Mouse (Mus musculus): Measurements from ENCODE around the gene Ddx59. TPM values are rescaled to one million over a fixed set of nuclear protein-coding genes. Genes with fewer than 3 reads are reported as not detected.

Ddx59 gene
- total RNA-seq, 2 experiments from 2014 or later: 16.0 to 16.7 TPM

DNA sequence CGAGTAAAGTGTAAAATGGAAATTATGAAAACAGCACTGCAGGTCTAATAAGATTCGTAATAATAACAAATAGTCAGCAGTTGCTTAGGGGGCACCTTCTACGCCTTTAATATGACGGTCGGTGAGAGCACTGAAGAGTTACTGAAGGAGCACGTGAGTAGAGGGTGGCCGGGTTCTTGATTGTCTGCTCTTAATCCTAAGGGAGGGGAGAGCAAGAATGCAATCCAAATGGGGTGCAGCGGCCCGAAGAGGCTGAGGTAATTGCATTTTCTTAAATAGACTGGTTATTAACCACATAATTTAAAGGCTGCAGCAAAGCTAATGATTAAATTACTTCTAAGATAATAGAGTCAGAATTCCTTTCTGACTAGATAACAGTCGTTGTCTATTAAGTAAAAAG is 31.9 kb downstream of the Ddx59 start:
- DNase-seq (ENCODE audit: low spot score in 2 of 2): no peak

DNA sequence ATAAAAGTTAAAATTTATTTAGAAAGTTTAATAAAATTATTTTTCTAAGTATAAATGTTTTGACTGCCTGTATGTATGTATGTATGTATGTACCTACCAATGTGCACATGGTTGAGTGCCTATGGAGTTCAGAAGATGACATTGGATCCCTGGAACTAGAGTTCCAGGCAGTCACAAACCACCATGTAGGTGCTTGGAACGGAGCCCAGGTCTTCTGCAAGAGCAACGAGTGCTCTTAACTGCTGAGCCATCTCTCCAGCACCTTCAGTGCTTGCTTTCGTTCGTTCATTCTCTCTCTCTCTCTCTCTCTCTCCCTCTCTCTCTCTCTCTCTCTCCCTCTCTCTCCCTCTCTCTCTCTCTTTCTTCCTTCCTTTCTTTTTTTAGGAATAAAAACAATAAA is 32.3 kb downstream of the Ddx59 start:
- DNase-seq (ENCODE audit: low spot score in 2 of 2): no peak

DNA sequence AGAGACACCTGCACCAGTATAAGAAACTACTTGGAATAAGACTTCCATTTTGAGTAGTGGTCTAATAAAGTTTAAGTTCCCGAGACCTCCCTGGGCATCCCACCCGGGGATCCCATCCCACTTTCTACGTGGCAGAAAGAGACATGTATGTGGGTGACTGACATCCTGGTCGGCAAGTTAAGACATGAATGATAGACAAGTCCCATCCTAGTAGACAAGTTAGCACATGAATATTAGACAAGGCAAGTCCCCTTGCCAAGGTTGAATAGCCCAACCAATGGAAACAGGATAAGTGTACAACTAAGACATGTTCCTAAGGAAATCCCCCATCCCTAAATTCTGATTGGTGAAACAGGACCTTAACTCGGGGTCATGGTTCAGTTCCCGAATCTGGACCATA is 34.5 kb downstream of the Ddx59 start:
- DNase-seq (ENCODE audit: low spot score in 2 of 2): no peak

DNA sequence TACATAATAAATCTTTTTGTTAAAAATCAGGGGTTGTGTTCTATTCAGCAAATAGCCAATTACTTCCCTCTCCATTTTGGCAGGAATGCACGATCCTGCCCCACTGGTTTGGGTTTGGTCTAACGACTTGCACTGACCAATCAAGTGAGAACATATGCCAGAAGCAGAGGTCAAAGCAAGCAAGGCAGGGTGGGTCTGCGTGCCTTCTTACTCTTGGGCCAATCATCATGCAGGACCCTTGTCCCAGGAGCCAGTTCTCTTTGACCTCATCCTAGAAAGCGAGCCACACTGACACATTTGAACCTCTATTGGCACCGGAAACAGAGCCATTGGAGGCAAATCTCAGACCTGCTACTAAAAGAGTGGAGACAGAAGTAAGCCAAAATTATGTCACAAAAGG is 35.1 kb downstream of the Ddx59 start:
- DNase-seq (ENCODE audit: low spot score in 2 of 2): no peak

DNA sequence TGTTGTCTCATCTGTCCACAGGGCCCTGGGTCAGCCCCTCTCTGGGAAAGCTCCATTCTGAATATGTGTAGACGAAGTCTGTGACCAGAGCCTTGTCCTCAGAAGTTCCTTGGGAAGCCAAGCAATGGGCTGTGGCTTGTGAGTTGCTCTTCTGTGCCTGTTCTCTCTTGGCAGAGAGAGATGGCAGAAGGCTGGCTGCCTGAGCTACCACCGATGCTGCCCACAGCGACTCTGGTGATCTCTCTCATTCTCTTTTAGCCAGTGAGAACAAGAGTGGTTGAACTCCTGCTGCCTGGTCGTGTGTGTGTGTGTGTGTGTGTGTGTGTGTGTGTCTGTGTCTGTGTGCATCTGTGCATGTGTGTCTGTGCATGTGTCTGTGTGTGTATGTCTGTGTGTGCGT is 37.4 kb downstream of the Ddx59 start:
- DNase-seq (ENCODE audit: low spot score in 2 of 2): no peak

DNA sequence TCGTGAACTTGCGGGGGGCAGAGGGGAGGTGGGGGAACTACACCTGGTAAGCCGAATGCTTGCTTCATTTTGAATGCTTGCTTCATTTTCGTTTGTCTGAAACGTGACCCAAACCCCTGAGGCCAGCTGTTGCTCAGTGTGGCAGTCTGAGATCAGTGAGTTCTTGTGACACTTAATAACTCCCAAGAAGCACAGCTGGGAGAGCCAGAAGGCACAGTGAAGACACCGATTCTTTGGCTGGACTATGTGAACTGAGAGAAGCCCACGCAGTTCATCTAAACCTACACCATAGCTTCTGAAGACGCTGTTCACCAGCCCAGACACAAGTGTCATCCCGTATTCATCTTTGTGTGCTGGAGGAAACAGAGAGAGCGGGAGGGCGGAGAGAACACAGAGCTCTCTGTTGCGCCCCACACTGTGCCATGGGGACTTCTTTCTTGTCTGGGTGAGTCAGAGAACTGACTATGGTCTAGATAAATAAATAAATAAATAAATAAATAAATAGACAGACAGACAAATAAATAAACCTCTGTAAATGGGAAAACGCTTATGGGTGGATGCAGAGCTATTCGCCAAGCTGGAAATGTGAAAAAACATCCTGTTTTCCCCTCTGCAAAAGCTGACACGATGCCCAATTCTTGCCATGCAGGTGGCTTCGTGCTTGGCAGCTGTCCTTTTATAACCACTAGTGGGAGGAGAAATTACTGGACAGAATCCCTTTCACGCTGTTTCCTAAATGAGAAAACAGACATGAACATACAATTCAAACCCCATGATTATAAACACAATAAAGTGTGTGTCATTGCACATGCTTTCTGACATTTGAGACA is 40.9 kb downstream of the Ddx59 start:
- DNase-seq (ENCODE audit: low spot score in 2 of 2): no peak

DNA sequence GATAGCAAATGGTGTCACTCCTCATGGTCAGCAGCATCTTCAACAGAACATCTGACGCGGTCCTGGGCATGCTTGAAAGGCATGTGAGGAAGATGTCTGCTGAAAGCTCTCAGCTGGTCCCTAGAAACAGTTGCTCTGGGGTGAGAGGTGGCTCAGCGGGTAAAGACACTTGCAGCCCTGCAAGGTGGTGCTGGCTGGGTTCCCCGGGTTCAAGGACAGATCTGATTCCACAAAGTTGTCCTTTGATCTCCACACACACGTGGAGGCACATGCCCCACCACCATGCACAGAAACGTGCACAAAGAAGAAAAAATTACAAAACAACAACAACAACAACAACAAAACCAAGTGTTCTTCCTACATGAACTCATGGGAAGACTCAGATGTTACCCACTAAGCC is 41.7 kb downstream of the Ddx59 start:
- DNase-seq (ENCODE audit: low spot score in 2 of 2): no peak

DNA sequence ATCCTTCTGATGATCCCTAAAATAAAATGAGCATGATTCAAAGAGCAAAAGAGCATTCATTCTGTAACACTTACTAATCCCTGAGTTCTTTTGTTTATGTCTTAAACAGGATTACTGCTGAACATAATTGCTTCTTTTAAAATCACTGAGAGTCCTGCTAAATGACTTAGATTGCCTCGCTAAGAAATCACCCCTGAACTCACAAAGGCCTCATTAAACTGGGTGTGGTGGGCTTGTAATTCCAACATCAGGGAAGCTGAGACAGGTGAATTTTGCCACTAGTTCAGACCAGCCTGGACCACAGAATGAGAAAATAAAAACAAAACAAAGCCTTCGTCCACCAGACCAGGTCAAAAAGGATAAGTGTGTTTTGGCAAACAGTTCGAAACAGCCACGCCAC is 42.3 kb downstream of the Ddx59 start:
- DNase-seq (ENCODE audit: low spot score in 2 of 2): no peak

DNA sequence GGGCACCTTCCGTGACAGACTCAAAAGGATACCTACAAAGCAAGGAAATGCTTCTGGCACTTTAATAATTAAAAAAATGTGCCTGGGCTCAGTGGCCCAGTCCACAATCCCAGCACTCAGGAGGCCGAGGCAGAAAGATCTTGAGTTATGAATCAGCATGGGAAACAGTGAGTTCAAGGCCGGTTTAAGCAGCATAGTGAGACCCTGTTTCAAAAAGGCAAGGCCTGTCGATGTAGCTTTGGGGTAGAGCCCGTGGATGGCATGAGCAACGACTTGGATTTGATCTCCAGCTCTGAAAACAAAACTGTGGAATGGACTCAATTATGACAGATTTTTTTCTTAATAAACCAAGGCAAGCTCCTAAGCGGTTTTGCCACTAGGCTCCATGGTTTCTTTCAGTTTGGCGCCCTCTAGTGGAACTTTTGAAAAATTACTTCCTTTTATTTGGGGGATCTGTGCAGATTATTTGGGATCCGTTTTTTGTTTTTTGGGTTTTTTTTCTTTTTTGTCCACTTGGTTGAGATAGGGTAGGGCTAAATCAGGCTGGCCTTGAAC is 43.7 kb downstream of the Ddx59 start:
- DNase-seq (ENCODE audit: low spot score in 2 of 2): no peak

DNA sequence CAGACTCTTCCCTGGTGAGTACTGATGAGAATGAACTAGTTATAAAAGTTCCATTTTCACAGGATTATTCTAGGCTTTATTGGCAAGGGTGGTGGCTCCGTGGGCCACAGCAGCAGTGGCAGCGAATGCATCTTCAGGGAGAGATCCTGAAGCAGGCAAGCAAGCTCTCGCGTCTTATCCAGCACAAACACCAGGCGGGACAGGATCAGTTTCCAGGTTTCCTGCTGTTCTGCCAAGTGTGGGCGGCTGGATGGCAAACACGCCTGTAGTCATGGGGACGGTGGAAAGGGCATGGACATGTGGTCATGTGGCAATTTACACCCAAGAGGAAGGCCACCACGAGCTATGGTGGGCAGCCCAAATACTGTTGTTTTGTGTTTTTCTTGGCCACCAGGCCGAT is 47.4 kb downstream of the Ddx59 start:
- DNase-seq (ENCODE audit: low spot score in 2 of 2): no peak

DNA sequence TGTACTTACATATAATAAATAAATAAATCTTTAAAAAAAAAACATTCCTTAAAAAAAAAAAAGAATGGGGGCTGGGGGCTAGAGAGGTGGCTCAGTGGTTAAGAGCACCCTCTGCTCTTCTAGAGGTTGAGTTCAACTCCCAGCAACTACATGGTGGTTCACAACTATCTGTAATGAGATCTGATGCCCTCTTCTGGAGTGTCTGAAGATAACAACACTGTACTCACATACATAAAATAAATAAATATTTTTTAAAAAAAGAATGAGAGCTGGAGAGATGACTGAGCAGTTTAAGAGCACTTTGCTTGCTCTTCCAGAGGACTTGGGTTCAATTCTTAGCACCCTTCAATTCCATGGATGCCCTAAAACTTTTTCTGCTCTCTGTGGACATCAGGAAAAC is 50.1 kb downstream of the Ddx59 start:
- DNase-seq (ENCODE audit: low spot score in 2 of 2): no peak

DNA sequence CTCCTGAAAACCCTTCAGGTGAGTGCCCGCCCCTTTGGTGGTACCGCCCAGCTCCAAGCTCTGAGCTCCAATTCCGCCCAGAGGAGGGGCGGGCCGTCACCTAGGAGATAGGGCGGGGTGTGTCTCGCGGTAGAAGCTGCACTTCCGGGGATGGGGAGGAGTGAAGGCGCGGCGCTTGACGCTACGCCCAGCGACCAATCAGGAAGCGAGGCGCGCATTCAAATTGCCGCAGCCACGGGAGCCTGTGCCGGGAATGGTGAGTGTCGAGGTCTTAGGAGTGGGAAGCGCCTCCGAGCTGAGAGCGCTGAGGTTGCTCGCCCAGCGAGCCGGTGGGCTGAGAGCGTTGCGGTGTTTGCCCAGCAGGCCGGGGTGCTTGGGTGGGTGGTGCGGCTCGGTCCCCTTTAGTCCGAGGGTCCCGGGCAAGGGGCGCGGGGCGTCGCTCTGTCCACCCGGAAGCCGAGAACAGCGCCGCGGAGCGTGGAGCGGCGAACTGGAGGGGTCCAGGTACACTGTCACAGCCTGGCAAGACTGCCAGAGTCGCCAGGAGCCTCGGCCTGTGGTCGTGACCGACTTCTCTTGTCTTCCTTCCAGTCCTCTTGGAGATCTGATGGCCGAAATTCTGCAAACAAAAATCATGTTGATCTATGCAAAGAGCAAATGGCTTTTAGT is 51.2 kb downstream of the Ddx59 start, which contains the start of gene Kif14:
Gene Kif14 (plus strand): TSS at position 201 of the 669 bp plus-strand sequence.
- peak; percentile 91 to 92 for DNase-seq (ENCODE audit: low spot score in 2 of 2)

DNA sequence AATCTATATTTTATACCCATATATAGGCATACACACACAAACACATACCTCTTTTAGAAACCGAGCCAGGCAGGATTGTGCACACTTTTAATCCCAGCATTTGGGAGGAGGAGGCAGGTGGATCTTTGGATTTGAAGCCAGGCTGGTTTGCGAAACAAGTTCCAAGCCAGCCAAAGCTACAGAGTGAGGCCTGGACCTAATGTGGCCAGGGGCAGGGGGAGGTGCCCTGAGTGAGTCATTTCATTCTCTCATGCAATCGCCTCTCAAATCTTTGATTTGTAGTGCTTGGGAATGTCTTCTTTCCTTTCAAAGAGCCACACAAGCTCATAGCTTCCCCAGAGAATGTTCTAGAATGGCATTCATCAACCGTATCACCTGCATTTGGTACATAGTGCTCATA is 54.3 kb downstream of the Ddx59 start:
- DNase-seq (ENCODE audit: low spot score in 2 of 2): no peak

DNA sequence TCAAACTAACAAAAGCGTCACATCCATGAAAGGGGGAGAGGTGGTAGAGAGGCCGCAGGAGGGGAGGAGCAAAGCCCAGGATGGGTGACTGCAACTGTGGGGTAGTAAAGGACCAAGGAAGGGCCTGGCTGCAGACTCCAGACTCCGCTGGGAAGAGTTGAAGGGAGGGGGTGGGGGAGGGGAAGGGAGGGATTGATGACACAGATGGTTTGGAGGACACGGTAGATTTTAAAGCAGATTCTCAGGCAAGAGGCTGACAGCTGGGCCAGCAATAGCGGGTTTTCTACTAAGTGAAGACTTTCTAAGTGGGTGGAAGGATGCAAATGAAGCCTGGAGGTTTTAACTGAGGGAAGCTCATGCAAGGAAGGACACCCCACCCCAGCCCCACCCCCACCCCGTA is 55.4 kb downstream of the Ddx59 start:
- DNase-seq (ENCODE audit: low spot score in 2 of 2): no peak

Other genes with a start within 250 kb of the Ddx59 start
- not detected for gene Mroh3, start 202.4 kb upstream of the Ddx59 start, total RNA-seq (2021)
- 1 to 10 TPM in 1 of 2 experiments, under 1 TPM in 1; 0.62 to 4.1 TPM for gene Inava, start 181.0 kb upstream of the Ddx59 start, total RNA-seq (2021)
- not detected for gene Gpr25, start 154.4 kb upstream of the Ddx59 start, total RNA-seq (2021)
- 10 to 100 TPM; 49.6 to 52.4 TPM for gene Camsap2, start 69.2 kb upstream of the Ddx59 start, total RNA-seq (2021)
- 1 to 10 TPM; 5.8 to 7.7 TPM for gene Kif14, start 51.1 kb downstream of the Ddx59 start, total RNA-seq (2021)
- gene Zfp281, start 209.6 kb downstream of the Ddx59 start, total RNA-seq (2021): 10 to 100 TPM; 24.0 to 24.3 TPM